Mouse (Mus musculus) cerebellum, adult 9-10 months (tissue): ENCODE data around the gene Cyp2d11.
"Not testable (repeated sequence)": the region's sequence is repeated elsewhere in the genome, so short reads cannot be mapped to it uniquely, and the experiment has no call there.

Experiments used
- DNase-seq: peaks from one replicate; pipeline ENCODE4 v3.0.0; 2022

Gene Cyp2d11

GRCm38 (mm10) chr15:82393922-82394321 is at the start of gene Cyp2d11:
Gene Cyp2d11, minus strand, starts transcription at chr15:82394022.
- DNase-seq = not testable (repeated sequence)

- DNase-seq = no peak
Measured at GRCm38 (mm10) chr15:82437975-82438617, 44.3 kb upstream of the Cyp2d11 start.

GRCm38 (mm10) chr15:82435606-82436005 is 41.8 kb upstream of the Cyp2d11 start:
- DNase-seq = no peak

- no peak for DNase-seq
Measured at GRCm38 (mm10) chr15:82435011-82435410, 41.2 kb upstream of the Cyp2d11 start.

GRCm38 (mm10) chr15:82434541-82434940 is 40.7 kb upstream of the Cyp2d11 start:
- DNase-seq = no peak

GRCm38 (mm10) chr15:82433621-82434020 is 39.8 kb upstream of the Cyp2d11 start:
- no peak for DNase-seq

- no peak for DNase-seq
Measured at GRCm38 (mm10) chr15:82433137-82433536, 39.3 kb upstream of the Cyp2d11 start, which contains the start of gene Cyp2d9. Gene Cyp2d9, plus strand, starts transcription at chr15:82433437.

- DNase-seq = no peak
Measured at GRCm38 (mm10) chr15:82423471-82423870, 29.6 kb upstream of the Cyp2d11 start.

GRCm38 (mm10) chr15:82422935-82423334 is 29.1 kb upstream of the Cyp2d11 start:
- no peak for DNase-seq

GRCm38 (mm10) chr15:82418616-82419015 is 24.8 kb upstream of the Cyp2d11 start:
- no peak for DNase-seq

GRCm38 (mm10) chr15:82416797-82417789 is 23.3 kb upstream of the Cyp2d11 start:
- peak; percentile 92 for DNase-seq

GRCm38 (mm10) chr15:82407536-82407935 is 13.7 kb upstream of the Cyp2d11 start:
- DNase-seq = no peak

GRCm38 (mm10) chr15:82406981-82407380 is 13.2 kb upstream of the Cyp2d11 start, which contains the start of gene Cyp2d10:
Gene Cyp2d10, minus strand, starts transcription at chr15:82407195.
- no peak for DNase-seq

- DNase-seq = no peak
Measured at GRCm38 (mm10) chr15:82404163-82404562, 10.3 kb upstream of the Cyp2d11 start.

GRCm38 (mm10) chr15:82403606-82404005 is 9.8 kb upstream of the Cyp2d11 start:
- no peak for DNase-seq

- no peak for DNase-seq
Measured at GRCm38 (mm10) chr15:82402741-82403140, 8.9 kb upstream of the Cyp2d11 start.

GRCm38 (mm10) chr15:82402106-82402505 is 8.3 kb upstream of the Cyp2d11 start:
- no peak for DNase-seq

GRCm38 (mm10) chr15:82401516-82401915 is 7.7 kb upstream of the Cyp2d11 start:
- no peak for DNase-seq

- not testable (repeated sequence) for DNase-seq
Measured at GRCm38 (mm10) chr15:82395955-82396354, 2.1 kb upstream of the Cyp2d11 start.

- not testable (repeated sequence) for DNase-seq
Measured at GRCm38 (mm10) chr15:82389916-82390315, 3.9 kb downstream of the Cyp2d11 start.

- DNase-seq = no peak
Measured at GRCm38 (mm10) chr15:82385729-82386128, 8.1 kb downstream of the Cyp2d11 start.

- no peak for DNase-seq
Measured at GRCm38 (mm10) chr15:82382441-82382840, 11.4 kb downstream of the Cyp2d11 start.

GRCm38 (mm10) chr15:82380714-82381062 is 13.1 kb downstream of the Cyp2d11 start:
- no peak for DNase-seq
